Mouse (Mus musculus): ENCODE data around the gene Unc79. TPM values are rescaled to one million over a fixed set of nuclear protein-coding genes. Genes with fewer than 3 reads are reported as not detected.

Unc79 gene
- polyA plus RNA-seq (2016; fragmentation: Nextera tagmentation; extraction: Ambion mirVana), result 4.0 and 4.8 TPM in 2 replicates

DNA sequence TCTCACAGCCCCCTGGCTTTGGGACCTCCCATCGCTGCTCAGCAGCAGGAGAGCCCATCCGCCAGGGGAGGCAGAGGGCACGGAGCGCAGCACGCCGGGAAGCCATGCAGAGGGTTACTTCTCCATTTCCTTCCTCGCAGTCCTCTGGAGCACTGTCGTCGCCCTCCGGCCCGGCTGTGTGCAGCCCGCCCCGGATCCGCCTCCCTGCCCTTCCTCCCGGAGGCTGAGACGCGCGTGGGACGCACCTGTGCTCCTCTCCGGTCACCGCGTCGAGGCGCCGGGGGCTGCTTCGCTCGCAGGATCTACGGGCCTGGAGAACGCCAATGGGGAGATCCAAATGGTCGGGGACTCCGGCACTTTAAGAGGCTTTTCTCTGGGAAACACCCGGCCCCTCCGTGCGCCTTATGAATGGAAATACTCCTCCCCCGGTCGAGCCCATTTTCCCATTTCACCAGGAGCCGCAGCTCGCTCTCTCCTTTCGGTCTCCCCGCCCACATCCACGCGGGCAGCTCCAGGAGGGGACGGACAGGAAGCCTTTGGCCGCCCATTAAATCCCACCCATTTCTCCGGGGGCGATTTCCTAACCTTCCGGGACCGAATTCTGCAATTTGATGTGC is at the start of gene Unc79:
TSS of gene Unc79 (plus strand) at position 82 of the 617 bp plus-strand sequence.
- Histone ChIP-seq H3K4me3 (peak within 1 kb of the TSS; percentile 59), H3K4me2 (replicated peaks) (peak within 1 kb of the TSS; percentile 88), H3K27me3 (replicated peaks) (peaks cover 9% of the 10 kb centered on the region; the same call in 1 of the 2 replicates), H3K9me3 (no peaks in the 10 kb centered on the region), H3K9ac (peak within 1 kb of the TSS; percentile 73), H3K36me3 (no peaks in the 10 kb centered on the region), H3K27ac (peak within 1 kb of the TSS; percentile 91), H3K4me1 (peaks cover 5% of the 10 kb centered on the region; the same call in 1 of the 2 replicates)
- under 1% methylated on average over 48 of the region's 48 CpGs for whole genome bisulfite sequencing
- ATAC-seq (ENCODE audit: low FRiP score, low read depth), result peak; percentile 84

DNA sequence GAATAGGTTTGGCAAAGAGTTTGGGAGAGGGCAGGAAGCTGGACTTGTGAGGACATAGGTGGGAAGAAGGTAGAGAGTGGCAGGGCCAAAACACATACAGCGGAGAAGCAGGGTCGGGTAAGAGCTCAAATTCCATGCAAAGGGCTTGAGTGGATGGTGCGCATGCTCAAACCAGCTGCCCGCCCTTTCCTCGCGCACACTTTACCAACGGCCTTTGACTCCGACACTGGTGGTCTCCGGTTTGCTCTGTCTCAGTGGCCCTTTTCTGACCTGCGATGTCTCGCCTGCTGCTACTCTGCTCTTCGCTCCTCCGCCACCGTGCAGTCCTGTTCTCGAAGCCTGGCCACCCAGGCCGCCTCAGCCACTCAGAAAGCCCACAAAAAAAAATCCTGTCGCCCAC is 49.6 kb upstream of the Unc79 start, which contains the start of gene Cox8c:
TSS of gene Cox8c (plus strand) at position 226 of the 400 bp plus-strand sequence.
- Histone ChIP-seq H3K36me3 (no peaks in the 10 kb centered on the region), H3K27me3 (replicated peaks) (no peaks in the 10 kb centered on the region), H3K9ac (no peak within 1 kb of the TSS), H3K4me3 (no peak within 1 kb of the TSS), H3K27ac (no peak within 1 kb of the TSS), H3K4me1 (no peaks in the 10 kb centered on the region), H3K9me3 (no peaks in the 10 kb centered on the region), H3K4me2 (replicated peaks) (no peak within 1 kb of the TSS)
- 93% methylated on average over 17 of the region's 17 CpGs for WGBS
- no peak for ATAC-seq (ENCODE audit: low FRiP score, low read depth)

DNA sequence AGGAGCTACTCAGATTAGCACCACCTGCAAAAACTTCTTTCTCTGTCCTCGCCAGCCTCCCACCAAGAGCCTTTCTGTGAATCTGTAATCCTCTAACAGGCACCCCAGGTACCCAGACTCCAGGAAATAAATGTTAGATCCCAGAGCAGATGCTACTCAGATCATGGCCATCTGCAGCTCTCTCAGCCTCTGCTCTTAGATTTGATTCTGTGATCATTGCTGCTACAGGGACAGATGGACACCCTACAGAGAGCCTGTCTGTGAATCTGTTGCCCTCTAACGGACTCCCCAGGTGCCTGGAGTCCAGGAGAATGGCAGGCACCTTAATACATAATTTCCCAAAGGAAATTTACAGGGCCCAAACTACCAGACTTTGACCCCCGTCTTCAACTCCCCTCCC is 40.5 kb upstream of the Unc79 start:
- Histone ChIP-seq H3K9ac (no peak overlapping the region), H3K4me2 (replicated peaks) (no peak overlapping the region), H3K9me3 (no peaks in the 10 kb centered on the region), H3K27me3 (replicated peaks) (no peaks in the 10 kb centered on the region), H3K27ac (no peak overlapping the region), H3K4me1 (no peaks in the 10 kb centered on the region), H3K36me3 (no peaks in the 10 kb centered on the region), H3K4me3 (no peak overlapping the region)
- no peak for ATAC-seq (ENCODE audit: low FRiP score, low read depth)
- WGBS, result 59% methylated on average over 3 of the region's 3 CpGs

DNA sequence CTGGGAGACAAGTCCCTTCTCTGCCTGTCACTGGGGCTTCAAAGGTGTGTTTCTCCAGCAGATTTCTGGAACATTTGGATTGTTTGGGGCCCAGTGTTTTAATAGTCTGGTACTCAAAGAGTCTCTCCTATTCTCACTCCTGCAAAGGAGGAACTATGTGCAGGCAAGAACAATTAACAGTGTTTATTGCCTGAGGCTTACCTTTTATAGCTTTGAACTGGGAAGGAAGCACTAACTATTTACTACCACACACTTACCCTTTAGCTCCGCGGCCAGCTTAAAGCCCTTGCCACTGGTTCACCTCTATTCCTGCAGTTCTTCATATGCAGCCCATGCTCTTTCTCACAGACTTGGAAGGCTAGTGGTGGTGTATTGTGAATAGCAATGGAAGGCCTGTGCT is 32.6 kb upstream of the Unc79 start:
- whole genome bisulfite sequencing, result 33% methylated on average over 2 of the region's 2 CpGs
- Histone ChIP-seq H3K4me3 (no peak overlapping the region), H3K27ac (no peak overlapping the region), H3K4me1 (no peaks in the 10 kb centered on the region), H3K9me3 (no peaks in the 10 kb centered on the region), H3K9ac (no peak overlapping the region), H3K27me3 (replicated peaks) (no peaks in the 10 kb centered on the region), H3K36me3 (no peaks in the 10 kb centered on the region), H3K4me2 (replicated peaks) (no peak overlapping the region)
- no peak for ATAC-seq (ENCODE audit: low FRiP score, low read depth)

DNA sequence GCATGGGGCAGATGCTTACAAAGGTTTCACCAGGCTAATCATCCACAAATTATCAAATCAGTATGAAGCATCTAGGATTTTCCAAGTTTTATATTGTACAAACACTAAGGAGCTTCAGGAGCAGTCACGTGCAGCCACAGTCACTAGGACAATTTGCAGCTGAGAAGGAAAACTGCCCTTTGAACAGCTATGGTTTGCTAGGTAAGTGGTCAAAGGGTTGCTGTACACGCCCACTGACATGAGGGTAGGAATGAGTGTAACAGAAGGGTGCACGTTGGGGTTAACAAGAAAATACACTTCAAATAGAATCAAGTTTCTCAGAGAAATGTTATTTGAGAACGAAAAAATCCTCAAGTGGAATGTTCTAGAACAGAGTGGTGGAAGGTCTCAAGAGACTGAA is 18.9 kb upstream of the Unc79 start:
- Histone ChIP-seq H3K27me3 (replicated peaks) (no peaks in the 10 kb centered on the region), H3K4me3 (no peak overlapping the region), H3K4me2 (replicated peaks) (no peak overlapping the region), H3K36me3 (no peaks in the 10 kb centered on the region), H3K9ac (no peak overlapping the region), H3K9me3 (no peaks in the 10 kb centered on the region), H3K4me1 (no peaks in the 10 kb centered on the region), H3K27ac (no peak overlapping the region)
- no peak for ATAC-seq (ENCODE audit: low FRiP score, low read depth)
- WGBS, result 80% methylated on average over 4 of the region's 4 CpGs

DNA sequence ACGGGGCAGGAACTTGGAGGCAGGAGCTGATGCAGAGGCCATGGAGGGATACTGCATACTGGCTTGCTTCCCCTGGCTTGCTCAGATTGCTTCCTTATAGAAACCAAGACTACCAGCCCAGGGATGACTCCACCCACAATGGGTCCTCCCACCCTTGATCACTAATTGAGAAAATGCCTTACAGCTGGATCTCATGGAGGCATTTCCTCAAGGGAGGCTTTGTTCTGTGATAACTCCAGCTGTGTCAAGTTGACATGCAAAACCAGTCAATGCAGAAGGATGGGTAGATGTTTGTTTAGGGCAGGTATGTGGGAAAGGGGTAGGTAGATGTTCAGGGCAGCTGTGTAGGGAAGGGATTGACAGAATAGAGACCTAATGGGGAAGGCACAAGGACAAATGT is 18.3 kb upstream of the Unc79 start:
- Histone ChIP-seq H3K4me3 (no peak overlapping the region), H3K27ac (no peak overlapping the region), H3K9me3 (no peaks in the 10 kb centered on the region), H3K4me1 (no peaks in the 10 kb centered on the region), H3K27me3 (replicated peaks) (no peaks in the 10 kb centered on the region), H3K36me3 (no peaks in the 10 kb centered on the region), H3K4me2 (replicated peaks) (no peak overlapping the region), H3K9ac (no peak overlapping the region)
- 77% methylated on average over 1 of the region's 1 CpGs for WGBS
- no peak for ATAC-seq (ENCODE audit: low FRiP score, low read depth)

DNA sequence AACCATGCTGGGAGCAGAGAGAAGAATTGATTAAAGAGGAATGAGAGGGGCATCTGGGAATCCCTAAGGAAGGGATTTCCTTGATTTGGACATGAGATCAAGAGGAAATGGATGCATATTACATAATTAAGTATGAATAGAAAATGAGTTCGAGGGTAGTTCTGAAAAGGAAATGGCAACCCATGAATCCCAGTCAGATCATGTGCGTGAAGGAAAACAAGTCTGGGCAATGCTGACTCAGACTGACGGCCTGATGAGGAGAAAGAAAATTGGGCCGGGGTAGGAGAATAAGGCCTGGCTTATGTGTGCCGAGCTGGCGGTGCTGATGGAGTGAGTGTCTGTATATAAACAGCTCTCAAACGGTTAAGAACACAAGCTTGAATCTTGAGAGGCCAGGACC is 17.9 kb upstream of the Unc79 start:
- H3K4me3 ChIP-seq, result no peak overlapping the region
- 93% methylated on average over 7 of the region's 7 CpGs for WGBS
- H3K27ac ChIP-seq, result no peak overlapping the region
- no peak overlapping the region for H3K4me2 ChIP-seq (replicated peaks)
- H3K9ac ChIP-seq, result no peak overlapping the region
- no peaks in the 10 kb centered on the region for H3K4me1 ChIP-seq
- H3K9me3 ChIP-seq, result no peaks in the 10 kb centered on the region
- no peak for ATAC-seq (ENCODE audit: low FRiP score, low read depth)
- no peaks in the 10 kb centered on the region for H3K27me3 ChIP-seq (replicated peaks)
- no peaks in the 10 kb centered on the region for H3K36me3 ChIP-seq

DNA sequence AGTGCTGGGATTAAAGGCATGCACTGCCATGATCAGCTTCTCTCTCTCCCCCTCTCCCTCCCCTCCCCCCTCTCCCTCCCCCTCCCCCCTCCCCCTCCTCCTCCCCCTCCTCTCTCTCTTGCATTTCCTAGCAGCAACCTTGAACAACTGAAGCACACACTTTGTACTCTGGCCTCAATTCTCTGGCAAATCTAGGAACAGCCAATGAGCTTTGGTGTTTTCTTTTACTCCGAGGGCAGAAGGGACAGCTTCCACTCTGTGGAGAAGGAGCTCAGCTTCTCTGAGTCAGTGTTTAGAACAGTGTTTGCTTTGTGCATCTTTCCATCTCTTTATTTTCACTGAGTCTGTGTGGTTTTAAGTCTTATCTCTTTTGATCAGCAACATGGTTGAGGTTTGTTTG is 12.8 kb upstream of the Unc79 start:
- H3K27ac ChIP-seq, result no peak overlapping the region
- no peaks in the 10 kb centered on the region for H3K9me3 ChIP-seq
- no peak overlapping the region for H3K9ac ChIP-seq
- no peaks in the 10 kb centered on the region for H3K4me1 ChIP-seq
- WGBS, result 30% methylated on average over 1 of the region's 1 CpGs
- ATAC-seq (ENCODE audit: low FRiP score, low read depth), result no peak
- no peaks in the 10 kb centered on the region for H3K36me3 ChIP-seq
- no peak overlapping the region for H3K4me2 ChIP-seq (replicated peaks)
- H3K4me3 ChIP-seq, result no peak overlapping the region
- H3K27me3 ChIP-seq (replicated peaks), result no peaks in the 10 kb centered on the region

DNA sequence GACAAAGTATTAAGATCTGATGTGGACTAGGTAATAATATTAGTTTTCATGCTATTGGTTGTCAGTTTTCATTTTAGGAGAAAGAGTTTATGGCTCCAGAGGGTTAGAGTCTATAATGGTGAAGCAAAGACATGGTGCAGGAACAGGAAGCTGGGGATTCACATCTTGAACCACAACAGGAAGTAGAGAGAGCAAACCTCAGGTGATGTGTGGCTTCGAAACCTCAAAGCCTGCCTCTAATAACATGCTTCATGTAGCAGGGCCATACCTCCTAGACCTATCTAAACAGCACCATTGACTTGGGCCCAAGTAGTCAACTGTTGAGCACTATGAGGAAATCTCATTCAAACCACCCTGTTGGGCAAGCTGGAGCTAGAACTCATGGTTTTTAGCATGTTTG is 3.1 kb upstream of the Unc79 start:
- ATAC-seq (ENCODE audit: low FRiP score, low read depth), result no peak
- Histone ChIP-seq H3K9ac (no peak overlapping the region), H3K4me2 (replicated peaks) (no peak overlapping the region), H3K27ac (no peak overlapping the region), H3K27me3 (replicated peaks) (peaks cover 9% of the 10 kb centered on the region; the same call in 1 of the 2 replicates), H3K4me1 (peaks cover 5% of the 10 kb centered on the region; the same call in 1 of the 2 replicates), H3K36me3 (no peaks in the 10 kb centered on the region), H3K4me3 (no peak overlapping the region), H3K9me3 (no peaks in the 10 kb centered on the region)
- 93% methylated on average over 1 of the region's 1 CpGs for WGBS

DNA sequence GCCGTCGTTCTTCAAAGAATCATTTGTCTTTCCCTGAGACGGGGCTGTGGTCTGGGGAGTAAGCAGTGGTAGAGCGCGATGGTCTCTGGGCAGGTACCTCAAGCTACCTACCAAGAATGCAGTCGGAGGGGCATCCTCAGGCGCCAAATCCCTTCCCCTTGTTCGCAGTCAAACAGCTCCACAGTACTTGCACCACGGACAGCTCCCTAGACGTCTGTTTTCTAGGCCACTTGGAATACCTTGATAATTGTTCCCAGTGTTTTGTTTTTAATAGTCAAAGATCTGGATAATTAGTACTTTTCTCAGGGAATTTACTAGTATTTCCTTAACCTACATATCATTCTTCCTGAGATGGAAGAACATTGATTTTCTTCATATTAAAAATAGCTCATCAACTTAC is 833 bp upstream of the Unc79 start:
- peaks cover 9% of the 10 kb centered on the region; the same call in 1 of the 2 replicates for H3K27me3 ChIP-seq (replicated peaks)
- no peaks in the 10 kb centered on the region for H3K36me3 ChIP-seq
- peaks cover 5% of the 10 kb centered on the region; the same call in 1 of the 2 replicates for H3K4me1 ChIP-seq
- no peak for ATAC-seq (ENCODE audit: low FRiP score, low read depth)
- no peaks in the 10 kb centered on the region for H3K9me3 ChIP-seq
- H3K27ac ChIP-seq, result no peak overlapping the region
- H3K4me2 ChIP-seq (replicated peaks), result peak overlapping the region; percentile 88; the same call in 1 of the 2 replicates
- WGBS, result 32% methylated on average over 10 of the region's 10 CpGs
- no peak overlapping the region for H3K9ac ChIP-seq
- no peak overlapping the region for H3K4me3 ChIP-seq

DNA sequence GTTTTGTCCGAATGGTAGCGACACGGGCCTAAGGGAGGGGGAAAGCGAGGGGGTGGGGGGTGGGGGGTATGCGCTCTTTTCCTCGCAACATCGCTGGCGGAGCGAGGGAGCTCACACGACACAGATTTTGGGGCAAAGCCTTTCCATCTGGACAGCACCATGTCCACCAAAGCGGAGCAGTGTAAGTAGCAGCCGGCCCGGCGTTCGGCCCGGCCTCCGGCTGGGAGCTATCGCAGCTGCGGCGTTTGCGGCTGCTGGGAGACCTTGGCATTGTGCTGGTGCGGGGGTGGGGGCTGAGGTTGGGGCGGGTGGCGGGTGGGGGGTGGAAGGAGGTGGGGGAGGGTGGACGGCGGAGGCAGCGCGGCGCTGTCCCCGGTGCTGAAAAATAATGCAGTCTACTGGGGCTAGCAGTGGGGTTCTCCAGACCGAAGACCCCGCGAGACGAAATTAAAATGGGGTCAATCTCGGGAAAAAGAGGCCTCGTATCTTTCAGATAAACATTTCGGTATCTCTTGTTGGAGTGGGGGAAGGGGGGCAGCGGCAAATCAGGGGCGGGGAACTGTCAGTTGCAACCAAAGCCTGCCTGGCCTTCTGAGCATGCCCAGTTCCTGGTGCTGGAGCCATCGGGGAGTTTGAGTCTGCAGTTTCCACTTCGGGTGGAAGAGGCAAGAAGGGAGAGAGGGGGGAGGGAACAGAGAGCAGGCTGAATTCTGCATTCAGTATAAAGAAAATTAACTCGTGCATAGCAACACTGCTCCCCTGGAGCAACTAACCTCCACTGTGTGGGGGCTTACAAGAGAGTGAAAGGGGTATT is 943 bp downstream of the Unc79 start:
- Histone ChIP-seq H3K27ac (peak overlapping the region; percentile 91), H3K27me3 (replicated peaks) (peaks cover 9% of the 10 kb centered on the region; the same call in 1 of the 2 replicates), H3K36me3 (no peaks in the 10 kb centered on the region), H3K4me2 (replicated peaks) (peak overlapping the region; percentile 88), H3K9ac (peak overlapping the region; percentile 73), H3K4me3 (peak overlapping the region; percentile 59), H3K4me1 (peaks cover 5% of the 10 kb centered on the region; the same call in 1 of the 2 replicates), H3K9me3 (no peaks in the 10 kb centered on the region)
- ATAC-seq (ENCODE audit: low FRiP score, low read depth), result peak; percentile 90
- WGBS, result under 1% methylated on average over 42 of the region's 42 CpGs

DNA sequence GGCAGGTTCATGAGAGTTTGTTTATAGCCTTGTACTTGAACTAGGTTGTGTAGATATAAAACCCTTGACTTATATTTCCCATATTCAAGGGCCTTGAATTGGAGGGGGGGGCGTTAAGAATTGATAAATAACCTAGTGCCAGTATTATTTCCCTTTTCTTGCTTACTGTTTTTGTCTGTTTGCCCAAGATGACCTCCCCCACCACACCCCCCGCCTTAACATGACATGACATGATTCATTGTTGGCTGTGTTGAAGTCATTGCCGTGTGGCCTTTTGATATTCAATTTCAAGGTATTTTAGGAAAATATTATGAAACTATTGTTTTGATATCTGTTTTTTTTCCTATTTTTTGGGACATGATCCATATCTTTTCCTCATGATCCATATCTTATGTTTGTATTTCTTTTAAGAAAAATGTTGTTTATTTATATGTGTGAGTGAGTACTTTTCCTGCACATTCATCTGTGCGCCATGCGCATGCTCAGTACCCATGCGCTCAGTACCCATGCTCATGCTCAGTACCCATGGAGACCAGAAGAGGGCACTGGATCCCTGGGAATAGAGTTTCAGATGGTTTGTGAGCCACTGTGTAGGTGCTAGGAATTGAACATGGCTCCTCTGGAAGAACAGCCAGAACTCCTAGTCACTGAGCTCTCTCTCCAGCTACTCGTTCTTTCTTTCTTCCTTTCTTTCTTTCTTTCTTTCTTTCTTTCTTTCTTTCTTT is 11.6 kb downstream of the Unc79 start:
- Histone ChIP-seq H3K9me3 (no peaks in the 10 kb centered on the region), H3K27me3 (replicated peaks) (no peaks in the 10 kb centered on the region), H3K4me2 (replicated peaks) (no peak overlapping the region), H3K27ac (no peak overlapping the region), H3K4me3 (no peak overlapping the region), H3K4me1 (0 out of 2 replicates have a peak, but pooled peaks cover 6% of the 10 kb centered on the region), H3K36me3 (no peaks in the 10 kb centered on the region), H3K9ac (no peak overlapping the region)
- whole genome bisulfite sequencing, result 89% methylated on average over 7 of the region's 7 CpGs
- no peak for ATAC-seq (ENCODE audit: low FRiP score, low read depth)

Measured in neural tube, embryonic 12.5 days (tissue).